Comparison of ENCODE assay signal across 24 mouse cellular contexts in the genomic region with DNA sequence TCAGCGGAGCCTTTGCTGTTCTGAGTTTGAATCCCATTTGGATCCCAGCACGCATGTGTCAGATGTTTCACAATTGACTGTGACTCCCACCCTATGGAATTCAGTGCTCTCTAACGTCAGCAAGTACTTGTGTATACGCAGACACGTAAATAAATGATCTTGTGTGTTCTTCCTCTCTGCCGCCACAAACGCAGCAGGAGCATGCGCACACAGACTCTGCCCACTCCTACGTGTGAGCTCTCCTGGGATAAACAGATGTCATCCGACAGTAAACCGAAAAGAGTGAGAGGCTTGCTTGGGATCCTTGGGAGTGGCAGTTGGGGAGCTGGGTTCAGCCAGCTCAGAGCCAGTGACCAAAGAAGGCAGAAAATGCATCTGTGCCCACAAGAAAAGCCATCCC. TPM values are rescaled to one million over a fixed set of nuclear protein-coding genes. Genes with fewer than 3 reads are reported as not detected.
A peak's percentile ranks its signal among the peaks of the same experiment; 100 is the strongest.
DNase-seq lines count a peak whose midpoint lies in the region; ATAC-seq and TF ChIP-seq lines count a peak whose summit lies in the region.
"Had no signal": no experiment of that assay in that cellular context is flagged by ENCODE, and none has a peak within 500 bp of the region (broad histone marks: within the 10 kb centered on the region; RNA-seq: fewer than 3 reads in every experiment).

No protein-coding gene starts in this region.

- H3K9ac ChIP-seq in lung, postnatal 0 days (replicated peaks; ENCODE audit: low read depth), result no peak overlapping the region
- no peak overlapping the region for H3K9ac ChIP-seq in stomach, embryonic 15.5 days
- no peak overlapping the region for H3K9ac ChIP-seq in kidney, embryonic 14.5 days (ENCODE audit: low read depth, low read length)
- no peak overlapping the region for H3K9ac ChIP-seq in liver, postnatal 0 days (replicated peaks)
- H3K9ac ChIP-seq: forebrain, embryonic 12.5 days; heart, embryonic 13.5 days; limb, embryonic 13.5 days; liver, embryonic 14.5 days; neural tube, embryonic 13.5 days had no signal

- no peaks in the 10 kb centered on the region for H3K79me2 ChIP-seq in C2C12 (ENCODE audit: control insufficient read depth, insufficient read depth)

- H3K4me3 ChIP-seq in C2C12 (ENCODE audit: insufficient read depth, poor library complexity, severe bottlenecking), result no peak overlapping the region
- no peak overlapping the region for H3K4me3 ChIP-seq in lung, postnatal 0 days (ENCODE audit: low read depth, low read length)
- H3K4me3 ChIP-seq in stomach, embryonic 15.5 days (replicated peaks), result no peak overlapping the region
- no peak overlapping the region for H3K4me3 ChIP-seq in kidney, embryonic 14.5 days (ENCODE audit: low read length)
- no peak overlapping the region for H3K4me3 ChIP-seq in liver, postnatal 0 days (ENCODE audit: low read depth, low read length)
- H3K4me3 ChIP-seq: forebrain, embryonic 12.5 days; heart, embryonic 13.5 days; limb, embryonic 13.5 days; megakaryocyte, embryonic 14.5 days; neural tube, embryonic 13.5 days had no signal

- no peaks in the 10 kb centered on the region for H3K79me3 ChIP-seq in C2C12 (ENCODE audit: low read depth)

- peak; percentile 33 for DNase-seq in NIH3T3 (ENCODE audit: low read depth)
- DNase-seq in lung, postnatal 0 days (ENCODE audit: low spot score), result peak; percentile 86
- DNase-seq in adrenal gland, postnatal 14 days, result no peak
- no peak for DNase-seq in liver, postnatal 0 days
- DNase-seq: adrenal gland, postnatal 25 days; cerebellum, adult 11-12 months; cerebellum, postnatal 36 days; heart, adult 11 months; heart, postnatal 36 days; kidney, adult 2 months; kidney, postnatal 36 days; midbrain, embryonic 14.5 days; spleen, adult 18-20 months had no signal

- no peak for TF ChIP-seq CTCF in C2C12 (IDR thresholded peaks at IDR 0.05; ENCODE audit: control insufficient read depth, insufficient read depth, insufficient read length)
- no peak for TF ChIP-seq CTCF in lung, postnatal 0 days (IDR thresholded peaks at IDR 0.05)
- no peak for TF ChIP-seq CTCF in liver, postnatal 0 days (IDR thresholded peaks at IDR 0.05; ENCODE audit: low read depth)

- no peaks in the 10 kb centered on the region for H3K27me3 ChIP-seq in C2C12 (ENCODE audit: control insufficient read depth, insufficient read depth, insufficient read length)
- H3K27me3 ChIP-seq in lung, postnatal 0 days (replicated peaks; ENCODE audit: insufficient read depth, low read length), result no peaks in the 10 kb centered on the region
- H3K27me3 ChIP-seq in stomach, embryonic 15.5 days (replicated peaks), result no peaks in the 10 kb centered on the region
- no peaks in the 10 kb centered on the region for H3K27me3 ChIP-seq in kidney, embryonic 14.5 days (ENCODE audit: control insufficient read depth, insufficient read depth, low read length)
- no peaks in the 10 kb centered on the region for H3K27me3 ChIP-seq in liver, postnatal 0 days (ENCODE audit: insufficient read depth, low read length)
- H3K27me3 ChIP-seq: heart, embryonic 13.5 days; limb, embryonic 13.5 days; neural tube, embryonic 13.5 days; Patski had no signal

- H3K9me3 ChIP-seq in lung, postnatal 0 days (ENCODE audit: low read length), result no peaks in the 10 kb centered on the region
- no peaks in the 10 kb centered on the region for H3K9me3 ChIP-seq in stomach, embryonic 15.5 days
- no peaks in the 10 kb centered on the region for H3K9me3 ChIP-seq in kidney, embryonic 14.5 days (ENCODE audit: control insufficient read depth, low read length)
- no peaks in the 10 kb centered on the region for H3K9me3 ChIP-seq in liver, postnatal 0 days (ENCODE audit: low read length)
- H3K9me3 ChIP-seq: forebrain, embryonic 12.5 days had no signal

- no peak overlapping the region for H3ac ChIP-seq in C2C12 (ENCODE audit: control insufficient read depth, insufficient read length, low read depth)

- no peaks in the 10 kb centered on the region for H3K4me1 ChIP-seq in lung, postnatal 0 days (ENCODE audit: insufficient read depth, low read depth, low read length)
- H3K4me1 ChIP-seq in stomach, embryonic 15.5 days, result 0 out of 2 replicates have a peak, but pooled peaks cover 4% of the 10 kb centered on the region
- no peaks in the 10 kb centered on the region for H3K4me1 ChIP-seq in kidney, embryonic 14.5 days (ENCODE audit: control insufficient read depth, insufficient read depth, low read length)
- H3K4me1 ChIP-seq in liver, postnatal 0 days (ENCODE audit: insufficient read depth), result no peaks in the 10 kb centered on the region
- H3K4me1 ChIP-seq: forebrain, embryonic 12.5 days; limb, embryonic 13.5 days; neural tube, embryonic 13.5 days had no signal

- 21% methylated on average over 11 of the region's 11 CpGs for WGBS in lung, postnatal 0 days
- 35% methylated on average over 11 of the region's 11 CpGs for WGBS in stomach, embryonic 15.5 days
- 75% methylated on average over 11 of the region's 11 CpGs for WGBS in kidney, embryonic 14.5 days
- 56% methylated on average over 11 of the region's 11 CpGs for WGBS in liver, postnatal 0 days (ENCODE audit: insufficient replicate concordance)

- H3K27ac ChIP-seq in lung, postnatal 0 days (ENCODE audit: low read length), result 0 out of 2 replicates have a peak overlapping the region, but pooled peaks have one; percentile 8
- peak overlapping the region; percentile 61 for H3K27ac ChIP-seq in stomach, embryonic 15.5 days
- no peak overlapping the region for H3K27ac ChIP-seq in kidney, embryonic 14.5 days (ENCODE audit: low read depth, low read length)
- no peak overlapping the region for H3K27ac ChIP-seq in liver, postnatal 0 days (ENCODE audit: low read depth)
- H3K27ac ChIP-seq: forebrain, embryonic 12.5 days; heart, embryonic 13.5 days; limb, embryonic 13.5 days; liver, embryonic 14.5 days; neural tube, embryonic 13.5 days had no signal

- 0 out of 2 replicates have a peak, but pooled peaks have one; percentile 11 for TF ChIP-seq EP300 in lung, postnatal 0 days (IDR thresholded peaks at IDR 0.05)
- no peak for TF ChIP-seq EP300 in liver, postnatal 0 days (IDR thresholded peaks at IDR 0.05; ENCODE audit: low read depth)

- ATAC-seq in lung, postnatal 0 days, result peak; percentile 88
- no peak for ATAC-seq in stomach, embryonic 15.5 days (ENCODE audit: insufficient read depth, low FRiP score, low read depth)
- no peak for ATAC-seq in kidney, embryonic 14.5 days (ENCODE audit: low FRiP score, low TSS enrichment)
- no peak for ATAC-seq in liver, postnatal 0 days
- ATAC-seq: hindbrain, embryonic 16.5 days; Patski had no signal

- H3K4me2 ChIP-seq in lung, postnatal 0 days (replicated peaks; ENCODE audit: low read depth, low read length), result no peak overlapping the region
- peak overlapping the region; percentile 16; the same call in 1 of the 2 replicates for H3K4me2 ChIP-seq in stomach, embryonic 15.5 days
- H3K4me2 ChIP-seq in kidney, embryonic 14.5 days (replicated peaks; ENCODE audit: low read depth, low read length), result no peak overlapping the region
- no peak overlapping the region for H3K4me2 ChIP-seq in liver, postnatal 0 days (ENCODE audit: low read depth, low read length)
- H3K4me2 ChIP-seq: forebrain, embryonic 12.5 days; heart, embryonic 13.5 days; limb, embryonic 13.5 days; neural tube, embryonic 13.5 days had no signal

- no peaks in the 10 kb centered on the region for H3K36me3 ChIP-seq in C2C12 (ENCODE audit: control insufficient read depth, insufficient read depth)
- no peaks in the 10 kb centered on the region for H3K36me3 ChIP-seq in lung, postnatal 0 days (ENCODE audit: insufficient read depth, low read length)
- H3K36me3 ChIP-seq in stomach, embryonic 15.5 days, result no peaks in the 10 kb centered on the region
- no peaks in the 10 kb centered on the region for H3K36me3 ChIP-seq in kidney, embryonic 14.5 days (ENCODE audit: control insufficient read depth, insufficient read depth, low read length)
- H3K36me3 ChIP-seq in liver, postnatal 0 days (replicated peaks; ENCODE audit: insufficient read depth, low read length), result no peaks in the 10 kb centered on the region
- H3K36me3 ChIP-seq: forebrain, embryonic 12.5 days; heart, embryonic 13.5 days; limb, embryonic 13.5 days; neural tube, embryonic 13.5 days had no signal

TF ChIP-seq in C2C12, 6 proteins besides CTCF, POLR2A, EP300 and RAD21:
- no peak for TF ChIP-seq FOSL1 (IDR thresholded peaks at IDR 0.05; ENCODE audit: insufficient read depth, low read length, poor library complexity, severe bottlenecking)
- TF ChIP-seq CEBPB (IDR thresholded peaks at IDR 0.05; ENCODE audit: low read depth), result peak; percentile 17
TF ChIP-seq in C2C12: peak in this region for 1.

RNA-seq across cellular contexts. Expression of a gene that starts 29.7 kb away (rescaled TPM):
- polyA plus RNA-seq in C2C12 (2012; fragmentation: generic; extraction: Trizol), result 27.6 TPM
- polyA plus RNA-seq in lung, postnatal 0 days (2015; fragmentation: Nextera tagmentation; extraction: Ambion mirVana), result 15.2 and 16.0 TPM in 2 replicates
- polyA plus RNA-seq in stomach, embryonic 15.5 days (2015; fragmentation: Nextera tagmentation; extraction: Ambion mirVana), result 9.2 and 9.4 TPM in 2 replicates
- total RNA-seq in adrenal gland, postnatal 14 days (2021), result 10.1 and 12.5 TPM in 2 replicates
- 14.8 and 19.9 TPM in 2 replicates for polyA plus RNA-seq in kidney, embryonic 14.5 days (2014; fragmentation: Nextera tagmentation; extraction: Ambion mirVana)
- 0.13 and 0.25 TPM in 2 replicates for polyA plus RNA-seq in liver, postnatal 0 days (2015; fragmentation: Nextera tagmentation; extraction: Ambion mirVana)

Comparison
In these comparisons a context has a peak if more than half of its experiments do, and no peak if none do; other contexts are left out.
1. DNase-seq: peak in NIH3T3 (single experiment) and lung, postnatal 0 days (single experiment); none in adrenal gland, postnatal 14 days (single experiment) and liver, postnatal 0 days (single experiment).
2. H3K27ac ChIP-seq: peak in lung, postnatal 0 days (single experiment) and stomach, embryonic 15.5 days (single experiment); none in kidney, embryonic 14.5 days (single experiment) and liver, postnatal 0 days (single experiment).